Mouse (Mus musculus) R1 (cell line): ENCODE results near the gene Fcrlb.
"Not testable (repeated sequence)": the region's sequence is repeated elsewhere in the genome, so short reads cannot be mapped to it uniquely, and the experiment has no call there.

Source experiments
- DNase-seq: peaks from one replicate; pipeline ENCODE4 v3.0.0-alpha.2; 2018; ENCODE audit warnings: low read depth, low spot score

The Fcrlb gene

GRCm38 (mm10) chr1:170912891-170913615, at the start of gene Fcrlb:
Fcrlb (minus strand) TSS chr1:170912941.
- DNase-seq = no peak

DNA sequence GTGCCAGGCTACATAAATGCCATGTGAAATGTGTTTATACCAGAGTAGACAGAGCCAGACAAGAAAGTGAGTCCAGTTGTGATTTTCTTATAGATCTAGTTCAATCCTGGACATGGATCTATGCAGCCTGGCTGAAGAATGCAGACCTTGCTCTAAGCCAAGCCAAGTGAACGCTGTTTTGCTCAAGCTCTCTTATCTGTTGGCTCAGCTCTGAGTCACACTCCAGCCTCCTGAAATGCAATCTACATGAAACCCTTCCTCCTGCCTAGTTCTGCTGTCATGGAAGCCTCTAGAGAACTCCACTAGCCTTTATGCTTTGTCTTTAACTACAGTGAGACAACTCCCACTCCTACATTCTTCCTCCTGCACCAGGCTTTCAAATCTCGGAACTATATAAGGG, 49.6 kb upstream of the Fcrlb start:
- no peak for DNase-seq

DNA sequence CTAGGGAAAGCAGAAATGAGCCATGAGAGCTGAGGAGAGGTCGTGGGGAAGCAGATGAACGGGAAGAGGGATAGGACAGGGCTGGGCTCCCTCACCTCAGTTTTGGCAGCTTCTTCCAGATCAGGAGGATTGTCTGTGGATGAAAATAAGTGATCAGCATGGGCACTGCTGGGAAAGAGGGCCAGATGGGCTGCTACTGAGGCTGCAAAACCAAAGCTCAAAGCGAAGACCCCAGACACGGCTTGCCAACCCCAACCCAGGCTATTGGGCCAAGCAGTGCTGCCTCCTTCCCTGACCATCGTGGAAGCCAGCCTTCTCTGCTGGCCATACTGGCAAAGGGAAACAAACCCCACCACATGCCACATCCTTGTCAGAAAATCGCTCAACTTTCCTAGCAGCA, 48.4 kb upstream of the Fcrlb start:
- DNase-seq = no peak

DNA sequence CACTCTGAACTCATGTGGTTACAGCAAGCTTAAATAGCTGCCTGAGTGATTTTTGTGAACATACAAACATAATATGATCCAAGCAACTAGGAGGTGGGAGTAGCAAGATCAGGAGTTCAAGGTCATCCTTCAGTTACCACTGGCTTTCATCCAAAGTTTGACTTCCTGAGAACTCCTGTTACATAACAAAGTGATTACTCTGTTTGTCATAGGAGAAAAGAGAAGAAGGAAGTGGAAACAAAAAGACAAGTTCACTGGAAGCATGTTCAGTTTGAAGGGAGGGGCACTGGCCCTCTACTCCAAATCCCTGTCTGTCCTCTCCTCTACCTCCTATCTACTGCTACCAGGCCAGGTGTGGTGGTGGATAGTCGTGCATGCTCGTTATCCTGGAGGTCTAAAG, 47.0 kb upstream of the Fcrlb start:
- DNase-seq = peak; percentile 52

GRCm38 (mm10) chr1:170958225-170958624, 45.5 kb upstream of the Fcrlb start:
- DNase-seq = no peak

DNA sequence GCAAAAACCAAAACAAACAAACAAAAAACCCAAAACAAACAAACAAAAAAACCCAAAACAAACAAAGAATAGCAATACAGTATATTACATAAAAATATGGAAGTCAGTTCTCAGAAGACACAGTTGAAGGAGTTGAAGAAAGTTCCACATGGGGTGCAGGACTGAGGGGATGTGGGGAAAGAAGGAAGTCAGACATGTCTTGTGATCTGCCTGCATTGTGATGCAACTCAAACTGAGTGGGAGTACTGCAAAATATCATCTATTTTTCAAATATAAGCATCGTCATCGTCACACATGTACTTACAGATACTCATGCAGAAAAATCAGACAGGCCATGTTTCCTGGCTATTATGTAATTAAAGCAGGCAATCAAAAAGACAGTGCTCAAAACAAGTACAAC, 40.5 kb upstream of the Fcrlb start:
- no peak for DNase-seq

DNA sequence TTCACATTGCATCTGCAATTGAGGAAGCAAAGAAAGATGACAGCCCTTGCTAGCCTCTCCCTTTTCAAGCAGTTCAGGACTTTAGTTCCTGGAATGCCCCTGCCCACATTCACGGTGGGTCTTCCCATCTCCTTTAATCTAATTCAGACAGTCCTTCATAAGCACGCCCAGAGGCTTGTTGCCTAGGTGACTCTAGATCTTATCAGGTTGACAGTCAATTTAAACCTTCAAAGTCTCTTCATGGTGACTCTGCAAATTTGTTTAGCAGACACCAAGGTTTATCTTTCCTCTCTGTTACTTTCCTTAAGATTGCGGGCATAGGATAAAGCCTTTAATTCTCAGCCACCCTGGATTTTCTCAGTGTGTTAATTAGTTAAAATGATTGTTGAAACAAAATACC, 38.0 kb upstream of the Fcrlb start:
- DNase-seq = peak; percentile 46

DNA sequence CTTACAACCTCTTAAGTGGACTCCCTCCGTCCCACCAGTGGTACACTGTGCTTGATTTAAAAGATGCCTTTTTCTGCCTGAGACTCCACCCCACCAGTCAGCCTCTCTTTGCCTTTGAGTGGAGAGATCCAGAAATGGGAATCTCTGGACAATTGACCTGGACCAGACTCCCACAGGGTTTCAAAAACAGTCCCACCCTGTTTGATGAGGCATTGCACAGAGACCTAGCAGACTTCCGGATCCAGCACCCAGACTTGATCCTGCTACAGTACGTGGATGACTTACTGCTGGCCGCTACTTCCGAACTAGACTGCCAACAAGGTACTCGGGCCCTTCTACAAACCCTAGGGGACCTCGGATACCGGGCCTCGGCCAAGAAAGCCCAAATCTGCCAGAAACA, 32.2 kb upstream of the Fcrlb start:
- not testable (repeated sequence) for DNase-seq

GRCm38 (mm10) chr1:170944151-170944550, 31.4 kb upstream of the Fcrlb start:
- not testable (repeated sequence) for DNase-seq

DNA sequence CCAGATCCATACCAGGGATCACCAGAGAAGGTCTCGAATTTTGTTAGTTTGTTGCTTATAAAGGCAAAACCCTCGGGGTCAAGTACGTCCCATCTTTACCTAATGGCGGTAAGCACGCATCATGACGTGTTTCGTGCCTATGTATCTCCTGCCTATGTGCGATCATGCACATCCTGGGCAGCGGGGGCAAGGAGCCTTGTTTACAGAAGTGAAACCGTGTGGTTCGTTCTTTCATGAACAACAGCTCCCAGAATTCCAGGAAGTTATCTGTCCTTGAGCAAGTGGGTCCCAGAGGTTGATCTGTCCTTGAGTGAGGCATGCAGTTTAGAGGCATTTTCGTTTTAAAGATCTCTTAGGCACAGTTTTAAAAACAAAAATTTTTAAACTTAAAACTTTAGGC, 26.5 kb upstream of the Fcrlb start:
- DNase-seq = no peak

DNA sequence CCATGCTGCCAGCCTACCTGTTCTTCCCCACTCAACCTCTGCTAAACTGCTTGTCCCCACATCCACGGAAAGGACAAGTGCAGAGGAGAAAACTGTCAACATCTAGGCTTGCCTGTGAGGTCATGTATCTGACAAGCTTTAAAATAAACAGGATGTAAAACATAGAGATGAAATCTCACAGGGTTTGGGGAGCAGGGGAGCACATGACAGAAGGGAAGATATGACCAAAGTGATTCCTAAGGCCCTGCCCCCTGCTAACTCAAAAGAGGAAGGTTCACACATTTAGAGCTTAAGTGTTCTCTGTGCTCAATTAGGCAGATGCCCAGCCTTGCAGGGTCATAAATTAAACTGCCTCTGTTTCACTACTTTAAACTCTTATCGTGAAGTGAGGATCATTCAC, 21.6 kb upstream of the Fcrlb start:
- no peak for DNase-seq

- no peak for DNase-seq
These were observed 21.2 kb upstream of the Fcrlb start for GRCm38 (mm10) chr1:170933940-170934339.

- DNase-seq = peak; percentile 51
These were observed 20.7 kb upstream of the Fcrlb start for GRCm38 (mm10) chr1:170933386-170933920.

DNA sequence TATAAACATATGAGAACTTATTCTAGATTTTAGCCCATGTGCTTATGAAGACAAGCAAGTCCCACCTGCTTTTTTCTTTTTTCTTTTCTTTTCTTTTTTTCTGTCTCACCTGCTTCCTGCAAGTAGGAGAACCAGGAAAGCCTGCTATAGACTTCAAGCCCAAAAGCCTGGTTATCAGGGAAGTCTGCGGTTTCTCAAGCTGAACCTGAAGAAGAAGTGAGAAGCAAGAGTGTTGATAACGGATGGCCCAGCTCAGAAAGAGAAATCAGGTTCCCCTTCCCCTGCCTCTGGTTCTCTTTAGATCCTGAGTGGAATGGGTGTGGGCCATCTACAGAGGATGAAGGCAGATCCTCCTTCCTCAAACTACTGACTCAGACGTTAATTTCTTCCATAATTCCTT, 19.3 kb upstream of the Fcrlb start:
- DNase-seq = no peak

DNA sequence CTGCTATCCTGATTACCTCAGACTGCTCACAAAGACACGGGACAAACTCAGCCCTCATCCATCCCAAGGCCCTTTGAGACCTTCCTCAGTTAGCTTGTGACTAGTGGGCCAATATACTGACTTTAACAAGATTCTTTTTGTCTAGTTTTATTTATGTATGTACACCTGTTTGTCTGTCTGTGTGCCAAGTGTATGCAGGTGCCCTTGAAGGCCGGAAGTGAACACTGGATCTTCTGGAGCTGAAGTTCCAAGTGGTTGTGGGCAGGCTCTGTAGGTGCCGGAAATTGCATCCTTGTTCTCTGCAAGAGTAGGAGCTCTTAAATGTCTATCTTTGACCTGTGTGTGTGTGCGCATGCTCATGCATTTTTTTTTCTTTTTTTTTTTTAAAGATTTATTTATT, 16.5 kb upstream of the Fcrlb start:
- no peak for DNase-seq

GRCm38 (mm10) chr1:170928467-170928866, 15.7 kb upstream of the Fcrlb start:
- no peak for DNase-seq

- no peak for DNase-seq
These were observed 14.6 kb upstream of the Fcrlb start, which contains the start of gene Fcrla for GRCm38 (mm10) chr1:170927378-170927777. Fcrla (minus strand) TSS chr1:170927583.

DNA sequence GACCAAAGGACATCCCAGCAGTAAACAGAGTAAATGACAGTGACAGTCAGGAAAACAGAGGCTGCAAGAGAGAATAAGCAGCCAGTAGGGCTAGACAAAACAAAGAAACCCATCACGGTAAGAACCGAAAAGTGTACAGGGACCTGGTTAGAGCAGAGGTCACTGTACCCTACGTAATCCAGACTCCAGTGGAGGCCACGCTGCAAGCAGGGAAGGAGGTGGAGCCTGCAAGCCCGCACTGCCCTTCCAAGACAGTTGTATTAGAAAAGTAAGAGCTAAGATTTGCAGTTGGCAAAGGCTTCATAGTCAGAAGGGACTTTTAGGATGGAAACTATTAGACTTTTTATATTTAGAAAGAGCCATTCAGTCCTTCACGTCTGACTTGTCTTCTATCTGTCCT, 14.2 kb upstream of the Fcrlb start:
- DNase-seq = no peak

GRCm38 (mm10) chr1:170924485-170924884, 11.7 kb upstream of the Fcrlb start:
- DNase-seq = no peak

GRCm38 (mm10) chr1:170919308-170919707, 6.6 kb upstream of the Fcrlb start:
- no peak for DNase-seq

DNA sequence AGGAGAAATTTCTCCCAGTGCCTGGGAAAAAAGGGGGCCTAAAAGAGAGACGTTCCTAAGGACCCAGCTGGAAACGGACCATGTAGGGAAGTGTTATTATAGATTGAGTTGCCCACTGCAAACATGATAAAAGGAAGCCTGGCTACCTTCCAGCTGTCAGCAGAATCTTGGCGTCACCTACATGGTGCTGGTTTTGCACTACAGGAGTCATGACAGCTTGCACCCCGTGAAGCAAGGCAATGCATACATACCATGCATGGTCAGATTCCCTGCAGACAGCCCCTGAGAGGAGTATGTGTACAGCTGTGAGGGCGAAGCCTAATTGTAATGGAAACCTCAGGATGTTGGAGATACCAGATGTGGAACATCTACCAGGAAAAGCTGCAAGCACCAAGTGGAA, 2.9 kb upstream of the Fcrlb start:
- DNase-seq = no peak

DNA sequence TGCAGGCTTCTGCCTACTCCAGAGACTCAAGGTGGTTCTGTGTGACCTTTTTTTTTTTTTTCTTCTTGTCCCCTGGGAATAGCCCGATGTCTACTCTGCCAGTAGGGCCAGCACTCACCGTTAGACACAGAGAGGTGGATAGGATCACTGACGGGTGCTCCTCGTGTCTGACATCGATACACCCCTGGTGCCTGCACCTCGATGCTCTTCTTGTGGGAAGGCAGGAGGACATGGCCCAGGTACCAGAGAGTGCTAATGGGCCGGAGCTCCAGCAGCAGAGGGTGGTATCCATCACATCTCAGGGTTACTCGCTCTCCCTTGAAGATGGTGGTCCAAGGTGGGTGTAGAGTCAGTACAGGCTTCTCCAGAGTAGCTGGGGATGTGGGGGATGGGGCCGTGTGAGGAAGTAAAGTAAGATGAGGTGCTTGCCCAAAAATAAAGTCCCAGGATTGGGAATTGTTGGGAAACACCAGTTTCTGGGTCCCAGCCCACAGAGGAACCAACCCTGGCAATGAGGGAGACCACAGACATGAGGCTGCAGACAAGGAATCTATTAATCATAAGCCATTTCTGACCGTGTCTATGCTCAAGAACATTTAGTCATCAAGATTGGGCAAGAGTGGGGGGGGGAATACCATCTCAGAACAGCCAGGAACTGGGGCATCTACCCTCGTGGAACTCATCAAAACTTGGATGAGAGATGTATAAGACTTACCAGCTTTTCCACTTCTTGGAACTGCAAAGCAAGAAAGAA, 657 bp downstream of the Fcrlb start:
- no peak for DNase-seq

DNA sequence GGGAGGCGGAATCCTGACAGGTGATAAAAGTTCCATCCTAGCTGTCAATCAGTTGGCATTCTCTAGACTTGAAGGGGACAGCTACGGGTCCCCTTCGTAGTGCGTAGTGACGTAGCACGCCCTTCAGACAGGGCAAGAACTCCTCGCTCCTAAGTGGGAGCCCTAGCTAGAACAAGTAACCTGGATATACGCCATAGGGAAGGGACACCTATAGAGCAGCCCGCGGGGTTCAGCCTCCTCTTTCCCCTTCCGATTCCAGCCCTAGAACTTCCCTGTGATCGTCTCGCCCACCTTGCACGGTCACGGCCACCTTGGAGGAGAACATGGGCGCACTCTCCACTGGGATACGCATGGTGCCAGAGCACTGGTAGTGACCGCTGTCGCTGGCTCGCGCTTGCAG, 4.4 kb downstream of the Fcrlb start:
- peak; percentile 43 for DNase-seq
